Mouse (Mus musculus): ENCODE results near the gene Clta. TPM values are rescaled to one million over a fixed set of nuclear protein-coding genes. Genes with fewer than 3 reads are reported as not detected.

Gene Clta
- polyA plus RNA-seq, 1 experiment from 2014 or later: 273 TPM

GRCm38 (mm10) chr4:44071741-44072145, 67.5 kb downstream of the Clta start:
- peak overlapping the region; percentile 69 for H3K9ac ChIP-seq (replicated peaks; ENCODE audit: low read length)
- no peaks in the 10 kb centered on the region for H3K27me3 ChIP-seq (ENCODE audit: control insufficient read depth, insufficient read depth, low read length)
- no peaks in the 10 kb centered on the region for H3K36me3 ChIP-seq (replicated peaks; ENCODE audit: control insufficient read depth, insufficient read depth, low read depth, low read length)
- 14% methylated on average over 11 of the region's 11 CpGs for WGBS
- peak overlapping the region; percentile 63 for H3K4me3 ChIP-seq (ENCODE audit: low read depth, low read length)
- peak overlapping the region; percentile 64 for H3K4me2 ChIP-seq (ENCODE audit: low read depth, low read length)
- no peak overlapping the region for H3K27ac ChIP-seq (replicated peaks; ENCODE audit: low read depth, low read length)
- ATAC-seq (replicated peaks; ENCODE audit: insufficient number of reproducible peaks, low FRiP score, low TSS enrichment, low read depth) (no peak), DNase-seq (ENCODE audit: low spot score) (no peak)
- no peaks in the 10 kb centered on the region for H3K9me3 ChIP-seq (replicated peaks; ENCODE audit: control insufficient read depth, low read length)
- H3K4me1 ChIP-seq (ENCODE audit: control insufficient read depth, insufficient read depth, low read length): no peaks in the 10 kb centered on the region

GRCm38 (mm10) chr4:44072146-44072872, 68.1 kb downstream of the Clta start:
- no peaks in the 10 kb centered on the region for H3K4me1 ChIP-seq (ENCODE audit: control insufficient read depth, insufficient read depth, low read length)
- H3K9me3 ChIP-seq (replicated peaks; ENCODE audit: control insufficient read depth, low read length): no peaks in the 10 kb centered on the region
- H3K27ac ChIP-seq (replicated peaks; ENCODE audit: low read depth, low read length): 0 out of 2 replicates have a peak overlapping the region, but pooled peaks have one; percentile 5
- ATAC-seq (replicated peaks; ENCODE audit: insufficient number of reproducible peaks, low FRiP score, low TSS enrichment, low read depth): peak; percentile 96
- H3K4me2 ChIP-seq (ENCODE audit: low read depth, low read length): peak overlapping the region; percentile 64
- H3K4me3 ChIP-seq (ENCODE audit: low read depth, low read length): peak overlapping the region; percentile 63
- H3K36me3 ChIP-seq (replicated peaks; ENCODE audit: control insufficient read depth, insufficient read depth, low read depth, low read length): no peaks in the 10 kb centered on the region
- peak; percentile 94 for DNase-seq (ENCODE audit: low spot score)
- WGBS: under 1% methylated on average over 70 of the region's 70 CpGs
- no peaks in the 10 kb centered on the region for H3K27me3 ChIP-seq (ENCODE audit: control insufficient read depth, insufficient read depth, low read length)
- H3K9ac ChIP-seq (replicated peaks; ENCODE audit: low read length): peak overlapping the region; percentile 69

GRCm38 (mm10) chr4:44072873-44073441, 68.7 kb downstream of the Clta start:
- no peak overlapping the region for H3K27ac ChIP-seq (replicated peaks; ENCODE audit: low read depth, low read length)
- H3K36me3 ChIP-seq (replicated peaks; ENCODE audit: control insufficient read depth, insufficient read depth, low read depth, low read length): no peaks in the 10 kb centered on the region
- DNase-seq (ENCODE audit: low spot score): no peak
- peak overlapping the region; percentile 64 for H3K4me2 ChIP-seq (ENCODE audit: low read depth, low read length)
- H3K27me3 ChIP-seq (ENCODE audit: control insufficient read depth, insufficient read depth, low read length): no peaks in the 10 kb centered on the region
- H3K4me1 ChIP-seq (ENCODE audit: control insufficient read depth, insufficient read depth, low read length): no peaks in the 10 kb centered on the region
- WGBS: 8% methylated on average over 9 of the region's 9 CpGs
- H3K4me3 ChIP-seq (ENCODE audit: low read depth, low read length): peak overlapping the region; percentile 63
- peak overlapping the region; percentile 69 for H3K9ac ChIP-seq (replicated peaks; ENCODE audit: low read length)
- peak; percentile 49; the same call in 1 of the 2 replicates for ATAC-seq (replicated peaks; ENCODE audit: insufficient number of reproducible peaks, low FRiP score, low TSS enrichment, low read depth)
- H3K9me3 ChIP-seq (replicated peaks; ENCODE audit: control insufficient read depth, low read length): no peaks in the 10 kb centered on the region

GRCm38 (mm10) chr4:44073799-44074198, 69.5 kb downstream of the Clta start:
- WGBS: 85% methylated on average over 3 of the region's 3 CpGs

GRCm38 (mm10) chr4:44074422-44074821, 70.2 kb downstream of the Clta start:
- Histone ChIP-seq H3K4me3 (ENCODE audit: low read depth, low read length) (no peak overlapping the region), H3K4me1 (ENCODE audit: control insufficient read depth, insufficient read depth, low read length) (no peaks in the 10 kb centered on the region), H3K27me3 (ENCODE audit: control insufficient read depth, insufficient read depth, low read length) (no peaks in the 10 kb centered on the region), H3K36me3 (replicated peaks; ENCODE audit: control insufficient read depth, insufficient read depth, low read depth, low read length) (no peaks in the 10 kb centered on the region), H3K4me2 (ENCODE audit: low read depth, low read length) (no peak overlapping the region), H3K27ac (replicated peaks; ENCODE audit: low read depth, low read length) (no peak overlapping the region), H3K9me3 (replicated peaks; ENCODE audit: control insufficient read depth, low read length) (no peaks in the 10 kb centered on the region), H3K9ac (replicated peaks; ENCODE audit: low read length) (no peak overlapping the region)
- WGBS: 71% methylated on average over 4 of the region's 4 CpGs
- no peak for ATAC-seq (replicated peaks; ENCODE audit: insufficient number of reproducible peaks, low FRiP score, low TSS enrichment, low read depth)
- DNase-seq (ENCODE audit: low spot score): no peak

More at GRCm38 (mm10) chr4:44073799-44074198, 69.5 kb downstream of the Clta start:
- Histone ChIP-seq H3K9ac (replicated peaks; ENCODE audit: low read length) (no peak overlapping the region), H3K4me1 (ENCODE audit: control insufficient read depth, insufficient read depth, low read length) (no peaks in the 10 kb centered on the region), H3K4me2 (ENCODE audit: low read depth, low read length) (no peak overlapping the region), H3K36me3 (replicated peaks; ENCODE audit: control insufficient read depth, insufficient read depth, low read depth, low read length) (no peaks in the 10 kb centered on the region), H3K27ac (replicated peaks; ENCODE audit: low read depth, low read length) (no peak overlapping the region), H3K27me3 (ENCODE audit: control insufficient read depth, insufficient read depth, low read length) (no peaks in the 10 kb centered on the region), H3K4me3 (ENCODE audit: low read depth, low read length) (no peak overlapping the region), H3K9me3 (replicated peaks; ENCODE audit: control insufficient read depth, low read length) (no peaks in the 10 kb centered on the region)
- no peak for ATAC-seq (replicated peaks; ENCODE audit: insufficient number of reproducible peaks, low FRiP score, low TSS enrichment, low read depth)
- DNase-seq (ENCODE audit: low spot score): no peak

GRCm38 (mm10) chr4:44078358-44078933, 74.2 kb downstream of the Clta start:
- Histone ChIP-seq H3K4me2 (ENCODE audit: low read depth, low read length) (no peak overlapping the region), H3K27ac (replicated peaks; ENCODE audit: low read depth, low read length) (no peak overlapping the region), H3K9ac (replicated peaks; ENCODE audit: low read length) (no peak overlapping the region), H3K9me3 (replicated peaks; ENCODE audit: control insufficient read depth, low read length) (no peaks in the 10 kb centered on the region), H3K4me1 (ENCODE audit: control insufficient read depth, insufficient read depth, low read length) (no peaks in the 10 kb centered on the region), H3K27me3 (ENCODE audit: control insufficient read depth, insufficient read depth, low read length) (no peaks in the 10 kb centered on the region), H3K4me3 (ENCODE audit: low read depth, low read length) (no peak overlapping the region), H3K36me3 (replicated peaks; ENCODE audit: control insufficient read depth, insufficient read depth, low read depth, low read length) (no peaks in the 10 kb centered on the region)
- WGBS: 86% methylated on average over 7 of the region's 7 CpGs
- DNase-seq (ENCODE audit: low spot score) (no peak), ATAC-seq (replicated peaks; ENCODE audit: insufficient number of reproducible peaks, low FRiP score, low TSS enrichment, low read depth) (no peak)

Other genes with a start within 250 kb of the Clta start
- gene Olfr159, start 233.4 kb upstream of the Clta start, polyA plus RNA-seq (2014; fragmentation: Nextera tagmentation; extraction: Ambion mirVana): not detected in 2 replicates
- 0.26 TPM in 1 of 2 replicates, not detected in the other for gene Olfr156, start 180.6 kb upstream of the Clta start, polyA plus RNA-seq (2014; fragmentation: Nextera tagmentation; extraction: Ambion mirVana)
- not detected in 2 replicates for gene Olfr157, start 164.3 kb upstream of the Clta start, polyA plus RNA-seq (2014; fragmentation: Nextera tagmentation; extraction: Ambion mirVana)
- gene Olfr155, start 152.9 kb upstream of the Clta start, polyA plus RNA-seq (2014; fragmentation: Nextera tagmentation; extraction: Ambion mirVana): not detected in 2 replicates
- gene Reck, start 128.9 kb upstream of the Clta start, polyA plus RNA-seq (2014; fragmentation: Nextera tagmentation; extraction: Ambion mirVana): 21.7 and 24.3 TPM in 2 replicates
- gene Glipr2, start 47.1 kb upstream of the Clta start, polyA plus RNA-seq (2014; fragmentation: Nextera tagmentation; extraction: Ambion mirVana): 135 and 142 TPM in 2 replicates
- gene Ccin, start 21.0 kb upstream of the Clta start, polyA plus RNA-seq (2014; fragmentation: Nextera tagmentation; extraction: Ambion mirVana): not detected in 2 replicates
- 20.3 TPM in 2 replicates for gene Gne, start 79.7 kb downstream of the Clta start, polyA plus RNA-seq (2014; fragmentation: Nextera tagmentation; extraction: Ambion mirVana)
- 36.6 and 40.9 TPM in 2 replicates for gene Rnf38, start 229.3 kb downstream of the Clta start, polyA plus RNA-seq (2014; fragmentation: Nextera tagmentation; extraction: Ambion mirVana)